Mouse (Mus musculus) neural tube, embryonic 14.5 days (tissue): ENCODE data around the gene Dgcr2. TPM values are rescaled to one million over a fixed set of nuclear protein-coding genes. Genes with fewer than 3 reads are reported as not detected.
A peak's percentile ranks its signal among the peaks of the same experiment; 100 is the strongest.

ENCODE experiments used
- ATAC-seq: fragments of 200-750 bp; cut with Nextera tagmentation; 2 replicates; pipeline ENCODE4 v1.8.0; 2017; ENCODE audit warnings: low read depth, mild to moderate bottlenecking, moderate TSS enrichment, moderate library complexity
- H3K27ac ChIP-seq: fragments of 300-500 bp; sonication (generic); 2 replicates; pipeline ENCODE4 v1.5.1; 2014; ENCODE audit warnings: low read depth, mild to moderate bottlenecking, control low read depth, low read length, moderate library complexity, mixed read lengths
- H3K27me3 ChIP-seq: fragments of 300-500 bp; sonication (generic); 2 replicates; pipeline ENCODE4 v1.6.1; 2014; ENCODE audit warnings: low read length; ENCODE audit not compliant: control insufficient read depth, insufficient read depth
- H3K36me3 ChIP-seq: fragments of 300-500 bp; sonication (generic); 2 replicates; pipeline ENCODE4 v1.6.1; 2014; ENCODE audit warnings: low read length, mixed read lengths; ENCODE audit not compliant: control insufficient read depth, insufficient read depth
- H3K4me1 ChIP-seq: fragments of 300-500 bp; sonication (generic); 2 replicates; pipeline ENCODE4 v1.6.1; 2014; ENCODE audit warnings: low read length; ENCODE audit not compliant: control insufficient read depth, insufficient read depth
- H3K4me2 ChIP-seq: fragments of 300-500 bp; sonication (generic); 2 replicates; pipeline ENCODE4 v1.6.1; 2014; ENCODE audit warnings: mild to moderate bottlenecking, low read depth, low read length, control low read depth
- H3K4me3 ChIP-seq: fragments of 300-500 bp; sonication (generic); 2 replicates; pipeline ENCODE4 v1.5.1; 2014; ENCODE audit warnings: low read depth, low read length, control low read depth, mixed read lengths
- H3K9ac ChIP-seq: fragments of 300-500 bp; sonication (generic); replicated peaks from 2 replicates; pipeline ENCODE4 v1.6.1; 2014; ENCODE audit warnings: low read depth, mild to moderate bottlenecking, control low read depth, low read length, mixed read lengths
- H3K9me3 ChIP-seq: fragments of 300-500 bp; sonication (generic); 2 replicates; pipeline ENCODE4 v1.6.1; 2016; ENCODE audit warnings: low read length; ENCODE audit not compliant: control insufficient read depth
- WGBS: fragments of 180-500 bp; shearing (Covaris S2); extraction: QIAGEN DNeasy Blood & Tissue Kit; methylation state at CpG from one replicate; pipeline ENCODE4 v1.1.7; 2014; 5-methylcytosine and 5-hydroxymethylcytosine counted together
- polyA plus RNA-seq: library from polyadenylated mRNA; unstranded; fragments of >200 nt; fragmentation: Nextera tagmentation; extraction: Ambion mirVana; gene quantifications from 2 replicates; pipeline ENCODE4 v1.2.1, GENCODE M21; 2014

The Dgcr2 gene
- polyA plus RNA-seq, 1 experiment from 2014 or later = 104 TPM

- 88% methylated on average over 5 of the region's 5 CpGs for WGBS
These were observed 27.1 kb downstream of the Dgcr2 start for GRCm38 (mm10) chr16:17871248-17871647.

GRCm38 (mm10) chr16:17865770-17866169, 32.6 kb downstream of the Dgcr2 start:
- ATAC-seq = no peak
- no peaks in the 10 kb centered on the region for H3K4me1 ChIP-seq
- no peaks in the 10 kb centered on the region for H3K9me3 ChIP-seq
- H3K27me3 ChIP-seq = no peaks in the 10 kb centered on the region
- WGBS = 74% methylated on average over 6 of the region's 6 CpGs
- no peak overlapping the region for H3K9ac ChIP-seq
- no peak overlapping the region for H3K4me3 ChIP-seq
- H3K36me3 ChIP-seq = peaks cover 1% of the 10 kb centered on the region; the same call in 1 of the 2 replicates
- H3K27ac ChIP-seq = no peak overlapping the region
- H3K4me2 ChIP-seq = no peak overlapping the region

More at GRCm38 (mm10) chr16:17871248-17871647, 27.1 kb downstream of the Dgcr2 start:
- peaks cover 18% of the 10 kb centered on the region for H3K36me3 ChIP-seq
- no peaks in the 10 kb centered on the region for H3K27me3 ChIP-seq
- ATAC-seq = no peak
- no peak overlapping the region for H3K4me3 ChIP-seq
- H3K4me2 ChIP-seq = no peak overlapping the region
- H3K9ac ChIP-seq = no peak overlapping the region
- H3K27ac ChIP-seq = no peak overlapping the region
- H3K9me3 ChIP-seq = no peaks in the 10 kb centered on the region
- H3K4me1 ChIP-seq = no peaks in the 10 kb centered on the region

GRCm38 (mm10) chr16:17865293-17865692, 33.1 kb downstream of the Dgcr2 start:
- 98% methylated on average over 2 of the region's 2 CpGs for WGBS
- no peak overlapping the region for H3K9ac ChIP-seq
- no peak overlapping the region for H3K4me2 ChIP-seq
- H3K4me3 ChIP-seq = no peak overlapping the region
- no peak overlapping the region for H3K27ac ChIP-seq
- no peaks in the 10 kb centered on the region for H3K27me3 ChIP-seq
- H3K4me1 ChIP-seq = no peaks in the 10 kb centered on the region
- no peaks in the 10 kb centered on the region for H3K36me3 ChIP-seq
- H3K9me3 ChIP-seq = no peaks in the 10 kb centered on the region
- ATAC-seq = no peak

- peaks cover 39% of the 10 kb centered on the region for H3K36me3 ChIP-seq
- no peak overlapping the region for H3K9ac ChIP-seq
- no peak overlapping the region for H3K4me2 ChIP-seq
- peak; percentile 61 for ATAC-seq
- no peak overlapping the region for H3K4me3 ChIP-seq
- H3K27me3 ChIP-seq = no peaks in the 10 kb centered on the region
- no peak overlapping the region for H3K27ac ChIP-seq
- no peaks in the 10 kb centered on the region for H3K9me3 ChIP-seq
- H3K4me1 ChIP-seq = no peaks in the 10 kb centered on the region
These were observed 39.8 kb downstream of the Dgcr2 start for GRCm38 (mm10) chr16:17858592-17858991.

- H3K36me3 ChIP-seq = peaks cover 42% of the 10 kb centered on the region
- WGBS = 95% methylated on average over 7 of the region's 7 CpGs
These were observed 41.2 kb downstream of the Dgcr2 start for GRCm38 (mm10) chr16:17857157-17857556.

GRCm38 (mm10) chr16:17853263-17853662, 45.1 kb downstream of the Dgcr2 start:
- no peak for ATAC-seq
- H3K9me3 ChIP-seq = no peaks in the 10 kb centered on the region
- no peak overlapping the region for H3K9ac ChIP-seq
- H3K27me3 ChIP-seq = no peaks in the 10 kb centered on the region
- no peak overlapping the region for H3K27ac ChIP-seq
- H3K4me2 ChIP-seq = no peak overlapping the region
- H3K4me3 ChIP-seq = no peak overlapping the region
- H3K36me3 ChIP-seq = peaks cover 54% of the 10 kb centered on the region
- H3K4me1 ChIP-seq = no peaks in the 10 kb centered on the region
- WGBS = 85% methylated on average over 2 of the region's 2 CpGs

More at GRCm38 (mm10) chr16:17857157-17857556, 41.2 kb downstream of the Dgcr2 start:
- H3K4me1 ChIP-seq = no peaks in the 10 kb centered on the region
- no peak for ATAC-seq
- no peak overlapping the region for H3K4me2 ChIP-seq
- H3K9ac ChIP-seq = no peak overlapping the region
- H3K9me3 ChIP-seq = no peaks in the 10 kb centered on the region
- H3K27me3 ChIP-seq = no peaks in the 10 kb centered on the region
- H3K27ac ChIP-seq = no peak overlapping the region
- no peak overlapping the region for H3K4me3 ChIP-seq

- no peaks in the 10 kb centered on the region for H3K9me3 ChIP-seq
- H3K27ac ChIP-seq = no peak overlapping the region
- no peak overlapping the region for H3K9ac ChIP-seq
- H3K4me2 ChIP-seq = no peak overlapping the region
- peaks cover 52% of the 10 kb centered on the region for H3K36me3 ChIP-seq
- WGBS = 95% methylated on average over 1 of the region's 1 CpGs
- ATAC-seq = no peak
- no peak overlapping the region for H3K4me3 ChIP-seq
- no peaks in the 10 kb centered on the region for H3K4me1 ChIP-seq
- no peaks in the 10 kb centered on the region for H3K27me3 ChIP-seq
These were observed 46.5 kb downstream of the Dgcr2 start for GRCm38 (mm10) chr16:17851860-17852259.

- Histone ChIP-seq H3K27me3 (no peaks in the 10 kb centered on the region), H3K27ac (no peak overlapping the region), H3K36me3 (peaks cover 52% of the 10 kb centered on the region), H3K4me1 (no peaks in the 10 kb centered on the region), H3K9ac (no peak overlapping the region), H3K9me3 (no peaks in the 10 kb centered on the region), H3K4me3 (no peak overlapping the region), H3K4me2 (no peak overlapping the region)
- no peak for ATAC-seq
- 96% methylated on average over 5 of the region's 5 CpGs for WGBS
These were observed 47.0 kb downstream of the Dgcr2 start for GRCm38 (mm10) chr16:17851331-17851730.

- Histone ChIP-seq H3K4me2 (no peak overlapping the region), H3K4me3 (no peak overlapping the region), H3K9ac (no peak overlapping the region), H3K9me3 (no peaks in the 10 kb centered on the region), H3K4me1 (no peaks in the 10 kb centered on the region), H3K27me3 (no peaks in the 10 kb centered on the region), H3K36me3 (peaks cover 56% of the 10 kb centered on the region), H3K27ac (no peak overlapping the region)
- ATAC-seq = 0 out of 2 replicates have a peak, but pooled peaks have one; percentile 34
- WGBS = 89% methylated on average over 6 of the region's 6 CpGs
These were observed 48.9 kb downstream of the Dgcr2 start for GRCm38 (mm10) chr16:17849486-17849885.
